Mouse (Mus musculus) E14TG2a.4 (cell line): ENCODE measurements around the gene Fbxo33.

Experiments
- H3K27me3 ChIP-seq: 2 replicates; pipeline ENCODE4 v1.6.1; 2014; ENCODE audit warnings: low read length, control low read depth; ENCODE audit not compliant: insufficient read depth
- H3K36me3 ChIP-seq: 2 replicates; pipeline ENCODE4 v1.6.1; 2014; ENCODE audit warnings: low read length, control low read depth; ENCODE audit not compliant: insufficient read depth
- H3K4me1 ChIP-seq: replicated peaks from 2 replicates; pipeline ENCODE4 v1.6.1; 2014; ENCODE audit warnings: low read depth, low read length, control low read depth
- H3K4me3 ChIP-seq: replicated peaks from 2 replicates; pipeline ENCODE4 v1.5.1; 2014; ENCODE audit warnings: mild to moderate bottlenecking, low read length
- H3K9me3 ChIP-seq: 2 replicates; pipeline ENCODE4 v1.6.1; 2014; ENCODE audit warnings: low read length, control low read depth
- CTCF ChIP-seq: conservative IDR thresholded peaks from 2 replicates; pipeline ENCODE4 v1.5.1; 2014; ENCODE audit warnings: low read length
- NANOG ChIP-seq: IDR thresholded peaks from 2 replicates; pipeline ENCODE4 v1.6.1; 2014; ENCODE audit warnings: borderline replicate concordance, low read length, mixed read lengths
- POU5F1 ChIP-seq: IDR thresholded peaks from 2 replicates; pipeline ENCODE4 v1.6.1; 2014; ENCODE audit warnings: low read length, borderline replicate concordance

Fbxo33 gene

DNA sequence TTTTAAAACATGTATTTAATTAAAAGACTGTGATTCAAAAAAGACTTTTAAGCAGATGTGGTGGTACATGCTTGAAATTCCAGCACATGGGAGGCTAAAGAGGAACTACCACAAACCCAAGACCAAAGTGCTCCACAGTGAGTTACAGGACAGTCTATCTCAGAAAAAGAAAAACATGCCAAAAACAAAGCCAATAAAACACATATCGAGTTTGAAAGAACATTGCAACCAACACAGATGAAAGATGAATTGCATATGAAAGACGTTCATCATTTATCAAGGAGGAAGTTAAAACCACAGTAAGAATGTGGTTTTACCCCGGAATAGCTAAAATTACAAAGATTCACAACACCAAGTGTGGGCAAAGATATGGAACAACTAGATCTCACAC, 12.5 kb downstream of the Fbxo33 start:
- Histone ChIP-seq H3K4me1 (peaks cover 24% of the 10 kb centered on the region), H3K27me3 (no peaks in the 10 kb centered on the region), H3K36me3 (peaks cover 49% of the 10 kb centered on the region), H3K9me3 (peaks cover 20% of the 10 kb centered on the region), H3K4me3 (no peak overlapping the region)
- TF ChIP-seq POU5F1 (no peak), CTCF (no peak), NANOG (no peak)

DNA sequence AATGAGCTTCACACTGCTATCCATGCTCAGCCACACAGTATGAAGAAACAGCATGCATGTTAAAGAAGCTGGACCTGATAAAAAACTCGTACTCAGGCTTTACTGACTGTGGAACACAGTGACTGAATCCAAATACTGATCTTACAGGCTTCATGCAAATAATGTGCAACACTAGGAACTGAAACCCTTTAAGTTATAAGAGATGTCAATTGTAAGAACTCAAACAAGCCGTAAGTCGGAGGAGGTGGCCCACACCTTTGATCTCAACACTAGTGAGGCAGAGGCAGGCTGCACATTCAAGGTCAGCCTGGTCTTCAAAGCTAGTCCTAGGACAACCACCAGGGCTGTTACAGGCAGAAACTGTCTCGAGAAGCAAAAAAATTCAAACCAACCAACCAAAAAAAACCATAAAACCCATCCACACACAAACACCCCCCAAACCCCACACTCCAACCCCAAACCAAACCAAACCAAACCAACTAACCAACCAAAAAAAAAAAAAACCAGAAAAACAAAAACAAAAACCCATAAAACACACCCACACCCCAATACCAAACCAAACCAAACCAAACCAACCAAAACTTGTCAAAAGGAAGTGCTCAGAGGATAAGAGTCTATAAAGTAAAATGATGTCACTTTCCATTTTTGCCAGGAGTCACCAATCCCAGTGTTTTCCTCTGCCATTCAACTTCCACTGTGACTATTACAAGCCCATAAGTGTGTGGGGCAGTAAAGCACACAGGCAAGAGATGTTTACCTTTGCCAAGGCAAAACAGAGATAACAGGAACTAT, 13.1 kb downstream of the Fbxo33 start:
- Histone ChIP-seq H3K9me3 (peaks cover 14% of the 10 kb centered on the region), H3K4me3 (no peak overlapping the region), H3K4me1 (peaks cover 24% of the 10 kb centered on the region), H3K27me3 (no peaks in the 10 kb centered on the region), H3K36me3 (peaks cover 49% of the 10 kb centered on the region)
- TF ChIP-seq CTCF (no peak), NANOG (no peak), POU5F1 (no peak)

DNA sequence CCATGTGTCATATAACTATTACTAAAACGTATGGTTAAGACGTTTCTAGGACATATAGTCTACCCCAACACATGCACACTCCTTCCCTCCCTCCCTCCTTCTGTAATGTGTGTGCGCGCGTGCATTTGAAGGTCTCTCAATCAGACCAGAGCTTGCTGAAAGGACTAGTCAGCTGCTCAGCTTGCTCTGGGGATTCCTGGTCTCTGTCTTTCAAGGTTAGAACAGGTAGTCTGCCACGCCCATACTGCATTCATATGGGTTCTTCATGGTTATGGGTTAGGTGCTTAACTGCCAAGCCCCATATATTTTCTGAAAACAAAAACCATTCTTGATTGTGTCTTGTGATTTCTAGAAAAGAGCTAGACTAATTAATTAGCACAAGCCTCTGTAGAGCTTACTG, 14.0 kb downstream of the Fbxo33 start:
- Histone ChIP-seq H3K4me3 (no peak overlapping the region), H3K36me3 (peaks cover 49% of the 10 kb centered on the region), H3K27me3 (no peaks in the 10 kb centered on the region), H3K9me3 (peaks cover 6% of the 10 kb centered on the region; the same call in 1 of the 2 replicates), H3K4me1 (peaks cover 24% of the 10 kb centered on the region)
- TF ChIP-seq POU5F1 (no peak), NANOG (no peak), CTCF (no peak)

DNA sequence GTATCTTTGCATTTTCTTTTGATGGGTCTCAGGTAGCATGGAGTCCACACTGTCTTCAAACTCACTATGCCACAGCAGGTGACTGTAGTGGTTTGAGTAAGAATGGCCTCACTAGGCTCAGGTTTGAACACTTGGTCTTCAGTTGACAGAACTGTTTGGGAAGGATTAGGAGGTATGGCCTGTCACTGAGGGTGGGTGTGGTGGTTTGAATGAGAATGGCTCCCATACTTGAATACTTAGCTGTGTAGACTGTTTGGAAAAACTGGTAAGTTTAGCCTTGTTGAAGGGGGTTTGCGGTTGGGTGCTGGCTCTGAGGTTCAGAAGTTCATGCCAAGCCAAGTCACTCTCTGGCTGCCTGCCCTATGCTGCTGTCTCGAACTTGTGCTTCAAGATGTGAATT, 20.2 kb downstream of the Fbxo33 start:
- Histone ChIP-seq H3K36me3 (peaks cover 50% of the 10 kb centered on the region), H3K4me3 (no peak overlapping the region), H3K9me3 (0 out of 2 replicates have a peak, but pooled peaks cover 5% of the 10 kb centered on the region), H3K4me1 (peaks cover 16% of the 10 kb centered on the region), H3K27me3 (no peaks in the 10 kb centered on the region)
- TF ChIP-seq NANOG (no peak), CTCF (no peak), POU5F1 (no peak)

DNA sequence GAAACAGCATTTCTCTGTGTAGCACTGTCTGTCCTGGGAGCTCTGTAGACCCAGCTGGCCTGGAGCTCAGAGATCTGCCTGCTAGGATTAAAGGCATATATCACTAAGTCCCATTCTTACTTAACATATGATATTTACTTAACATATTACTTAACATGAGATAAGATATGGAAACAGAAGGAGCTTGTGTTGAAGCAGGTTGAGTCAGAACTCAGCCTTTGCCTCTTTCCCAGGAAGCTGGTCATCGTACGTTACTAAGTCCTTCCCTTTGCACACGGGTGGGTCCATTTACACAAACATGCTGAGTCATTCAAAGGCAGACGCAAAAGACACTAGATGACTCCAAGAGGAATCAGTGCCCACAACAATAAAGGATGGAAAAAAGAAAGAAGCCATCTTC, 20.8 kb downstream of the Fbxo33 start:
- H3K9me3 ChIP-seq, result 0 out of 2 replicates have a peak, but pooled peaks cover 5% of the 10 kb centered on the region
- peaks cover 44% of the 10 kb centered on the region for H3K36me3 ChIP-seq
- H3K4me1 ChIP-seq, result peaks cover 16% of the 10 kb centered on the region
- no peak overlapping the region for H3K4me3 ChIP-seq
- TF ChIP-seq POU5F1 (no peak), CTCF (no peak), NANOG (no peak)
- no peaks in the 10 kb centered on the region for H3K27me3 ChIP-seq

DNA sequence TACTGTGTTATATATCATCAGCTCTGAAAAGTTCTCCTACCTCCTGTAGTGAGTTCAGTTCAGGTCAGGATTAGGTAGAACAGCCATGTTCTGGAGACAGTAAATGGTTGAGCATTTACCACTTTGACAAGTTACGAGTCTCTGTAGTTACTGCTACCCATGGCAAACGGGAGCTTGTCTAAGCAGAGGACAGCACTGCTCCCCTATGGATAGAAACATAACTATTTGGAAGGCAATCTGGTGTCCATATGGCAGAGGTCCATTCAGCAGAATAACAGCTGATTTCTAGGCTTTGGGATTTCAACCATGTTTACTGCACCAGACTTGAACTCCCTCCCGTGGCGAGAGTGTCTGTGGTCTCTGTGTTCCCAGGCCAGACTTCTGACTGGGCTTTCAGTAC, 23.6 kb downstream of the Fbxo33 start:
- Histone ChIP-seq H3K27me3 (no peaks in the 10 kb centered on the region), H3K4me3 (no peak overlapping the region), H3K4me1 (peaks cover 12% of the 10 kb centered on the region), H3K36me3 (peaks cover 24% of the 10 kb centered on the region), H3K9me3 (0 out of 2 replicates have a peak, but pooled peaks cover 5% of the 10 kb centered on the region)
- TF ChIP-seq POU5F1, result no peak
- no peak for TF ChIP-seq NANOG
- no peak for TF ChIP-seq CTCF

DNA sequence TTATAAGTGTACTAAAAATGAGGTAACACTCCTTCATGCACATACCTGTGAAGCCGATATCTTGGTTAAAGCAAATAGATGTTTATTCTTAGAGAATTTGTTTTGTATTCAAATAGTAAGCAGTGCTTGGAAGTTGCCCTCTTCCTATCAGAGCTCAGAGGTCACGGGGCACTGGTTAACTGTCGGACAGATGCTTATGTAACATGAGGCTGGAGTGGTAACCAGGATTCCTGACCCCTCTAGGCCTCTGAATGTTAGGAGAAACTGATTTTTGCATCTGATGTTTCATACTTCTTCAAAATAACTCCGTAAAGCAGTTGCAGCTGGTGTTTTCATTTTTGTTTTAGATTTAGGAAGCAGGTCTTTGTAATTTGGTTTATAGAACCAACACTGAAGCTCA, 24.5 kb downstream of the Fbxo33 start:
- H3K4me1 ChIP-seq, result peaks cover 12% of the 10 kb centered on the region
- TF ChIP-seq NANOG (no peak), POU5F1 (no peak), CTCF (no peak)
- no peak overlapping the region for H3K4me3 ChIP-seq
- peaks cover 20% of the 10 kb centered on the region for H3K36me3 ChIP-seq
- H3K27me3 ChIP-seq, result no peaks in the 10 kb centered on the region
- H3K9me3 ChIP-seq, result 0 out of 2 replicates have a peak, but pooled peaks cover 5% of the 10 kb centered on the region

DNA sequence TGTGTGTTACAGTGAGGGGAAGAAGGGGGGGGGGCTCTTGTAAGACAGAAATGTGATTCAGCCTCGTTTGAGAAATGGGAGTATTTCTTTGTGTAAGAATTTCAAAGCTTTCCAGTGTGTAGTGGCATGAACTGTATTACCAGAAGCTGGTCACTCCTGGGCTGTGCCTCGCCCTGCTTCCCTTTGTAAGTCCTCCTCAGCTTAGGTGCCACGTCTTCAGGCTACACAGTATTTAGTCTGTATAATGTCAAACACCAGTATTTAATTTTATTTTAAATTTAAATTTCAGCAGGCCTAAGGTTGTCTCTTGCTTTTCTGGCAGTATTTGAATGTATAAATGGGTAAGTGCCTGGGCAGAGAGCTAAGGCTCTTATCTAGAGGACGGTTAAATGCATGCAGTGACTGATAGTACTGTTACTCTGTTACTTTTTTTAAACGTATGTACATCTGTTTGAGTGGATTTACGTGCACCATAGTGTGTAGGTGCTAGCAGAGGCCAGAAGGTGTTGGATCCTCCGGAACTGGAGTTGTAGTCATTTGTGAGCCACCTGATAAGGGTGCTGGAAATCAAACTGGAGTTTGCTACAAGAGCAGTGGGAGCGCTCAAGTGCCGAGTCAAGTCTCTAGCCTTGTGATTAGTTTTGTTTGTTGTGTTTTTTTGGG, 25.1 kb downstream of the Fbxo33 start:
- no peaks in the 10 kb centered on the region for H3K27me3 ChIP-seq
- H3K9me3 ChIP-seq, result 0 out of 2 replicates have a peak, but pooled peaks cover 2% of the 10 kb centered on the region
- H3K4me3 ChIP-seq, result no peak overlapping the region
- peaks cover 17% of the 10 kb centered on the region for H3K36me3 ChIP-seq
- TF ChIP-seq NANOG (no peak), POU5F1 (no peak), CTCF (no peak)
- peaks cover 9% of the 10 kb centered on the region for H3K4me1 ChIP-seq

DNA sequence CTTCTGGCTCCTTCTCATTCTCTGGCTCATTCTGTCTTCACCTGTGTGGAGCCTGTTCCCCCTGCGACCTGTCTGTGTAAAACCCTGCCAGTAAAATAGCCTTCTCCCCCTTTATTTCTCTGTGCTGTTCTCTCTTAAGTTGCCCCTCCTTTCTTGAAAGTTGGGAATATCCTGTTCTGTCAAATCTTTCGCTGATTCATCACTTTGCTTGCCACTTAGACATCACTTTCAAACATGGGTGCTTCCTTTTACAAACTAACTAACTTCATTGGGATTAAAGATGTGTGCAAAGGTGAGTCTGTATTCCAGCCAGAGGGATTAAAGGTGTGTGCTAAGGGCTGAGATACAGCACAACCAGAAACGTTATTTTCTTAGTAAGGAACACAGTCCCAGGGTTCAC, 25.9 kb downstream of the Fbxo33 start:
- H3K36me3 ChIP-seq, result peaks cover 19% of the 10 kb centered on the region
- H3K4me3 ChIP-seq, result no peak overlapping the region
- no peaks in the 10 kb centered on the region for H3K9me3 ChIP-seq
- no peak for TF ChIP-seq NANOG
- no peaks in the 10 kb centered on the region for H3K27me3 ChIP-seq
- H3K4me1 ChIP-seq, result peaks cover 1% of the 10 kb centered on the region
